Mouse (Mus musculus): ENCODE data around the gene Hnrnpl. TPM values are rescaled to one million over a fixed set of nuclear protein-coding genes. Genes with fewer than 3 reads are reported as not detected.

Gene Hnrnpl
- polyA plus RNA-seq (2012; ENCODE audit: insufficient read depth, insufficient read length, missing spikeins): 252 and 256 TPM in 2 replicates

DNA sequence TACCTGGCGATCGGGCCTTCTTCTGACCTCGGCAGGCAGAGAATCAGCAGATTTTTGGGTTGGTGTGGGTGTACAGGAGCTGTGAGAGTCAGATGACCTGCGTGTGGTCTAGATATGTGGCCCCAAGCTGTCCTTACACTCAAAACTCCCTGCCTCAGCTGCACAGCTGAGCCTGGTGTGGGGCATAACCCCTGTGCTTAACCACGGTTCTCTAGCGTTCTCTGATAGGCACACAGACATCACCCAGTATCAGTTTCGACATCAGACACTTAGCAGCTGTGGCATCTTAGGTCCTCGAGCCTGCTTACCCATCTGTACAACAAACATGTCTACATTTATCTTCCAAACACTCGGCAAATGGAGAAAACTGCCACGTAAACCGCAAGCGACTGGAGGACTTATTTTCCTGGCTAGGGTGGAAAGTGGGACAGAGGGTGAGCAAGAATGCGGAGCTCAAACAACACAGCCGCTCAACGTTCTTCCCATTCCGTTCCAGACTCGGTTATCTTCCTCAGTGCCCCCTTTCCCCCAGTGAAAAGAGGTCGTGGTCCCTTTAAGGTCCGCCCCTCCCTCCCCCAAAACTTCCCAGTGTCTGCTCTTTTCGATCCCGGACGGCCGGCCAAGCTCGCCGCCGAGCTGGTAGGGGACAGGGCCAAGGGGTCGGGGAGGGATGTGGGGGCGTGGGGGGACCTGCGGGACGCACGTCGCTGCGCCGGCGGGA lies at the start of gene Hnrnpl:
Gene Hnrnpl (plus strand): TSS at position 321 of the 721 bp plus-strand sequence.
- TF ChIP-seq POLR2A (IDR thresholded peaks at IDR 0.05; ENCODE audit: borderline replicate concordance, low read depth, low read length) (no peak), CTCF (IDR thresholded peaks at IDR 0.05; ENCODE audit: low read depth, low read length) (no peak)
- peak within 1 kb of the TSS; percentile 77 for H3K4me3 ChIP-seq (ENCODE audit: insufficient read depth, low read length)
- H3K4me1 ChIP-seq (ENCODE audit: control insufficient read depth, insufficient read depth, low read length): peaks cover 20% of the 10 kb centered on the region
- peak within 1 kb of the TSS; percentile 92 for H3K27ac ChIP-seq (ENCODE audit: insufficient read depth, low read depth, low read length)

- Histone ChIP-seq H3K4me1 (ENCODE audit: control insufficient read depth, insufficient read depth, low read length) (peaks cover 4% of the 10 kb centered on the region), H3K4me3 (ENCODE audit: insufficient read depth, low read length) (no peak overlapping the region), H3K27ac (ENCODE audit: insufficient read depth, low read depth, low read length) (no peak overlapping the region)
- TF ChIP-seq CTCF (IDR thresholded peaks at IDR 0.05; ENCODE audit: low read depth, low read length) (no peak), POLR2A (IDR thresholded peaks at IDR 0.05; ENCODE audit: borderline replicate concordance, low read depth, low read length) (no peak)
Measured at GRCm38 (mm10) chr7:28758623-28759022, 49.7 kb upstream of the Hnrnpl start.

DNA sequence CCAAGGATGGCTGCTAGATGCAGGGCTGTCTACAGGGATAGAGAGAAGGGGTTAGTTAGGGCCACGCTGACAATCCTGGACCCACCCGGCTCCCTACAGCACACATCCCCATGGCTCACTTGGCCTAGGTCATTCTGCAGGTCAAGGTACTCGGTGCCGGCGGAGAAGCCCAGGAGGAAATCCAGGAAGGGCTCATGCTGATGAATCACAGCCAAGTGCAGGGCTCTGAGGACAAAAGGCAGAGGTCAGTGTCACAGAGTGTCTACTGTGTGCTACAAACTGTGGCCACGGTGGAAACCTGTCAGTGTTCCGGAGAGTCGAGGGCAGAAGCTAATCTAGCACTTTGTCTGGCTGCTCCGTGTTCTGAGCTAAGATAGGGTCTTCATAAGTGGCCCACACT lies 46.4 kb upstream of the Hnrnpl start:
- Histone ChIP-seq H3K4me1 (ENCODE audit: control insufficient read depth, insufficient read depth, low read length) (peaks cover 5% of the 10 kb centered on the region; the same call in 1 of the 2 replicates), H3K4me3 (ENCODE audit: insufficient read depth, low read length) (no peak overlapping the region), H3K27ac (ENCODE audit: insufficient read depth, low read depth, low read length) (no peak overlapping the region)
- TF ChIP-seq POLR2A (IDR thresholded peaks at IDR 0.05; ENCODE audit: borderline replicate concordance, low read depth, low read length) (no peak), CTCF (IDR thresholded peaks at IDR 0.05; ENCODE audit: low read depth, low read length) (no peak)

- no peak for TF ChIP-seq CTCF (IDR thresholded peaks at IDR 0.05; ENCODE audit: low read depth, low read length)
- peak overlapping the region; percentile 51 for H3K27ac ChIP-seq (ENCODE audit: insufficient read depth, low read depth, low read length)
- peaks cover 11% of the 10 kb centered on the region for H3K4me1 ChIP-seq (ENCODE audit: control insufficient read depth, insufficient read depth, low read length)
- H3K4me3 ChIP-seq (ENCODE audit: insufficient read depth, low read length): peak overlapping the region; percentile 75
Measured at GRCm38 (mm10) chr7:28765211-28765610, 43.1 kb upstream of the Hnrnpl start.

- Histone ChIP-seq H3K27ac (ENCODE audit: insufficient read depth, low read depth, low read length) (peak within 1 kb of the TSS; percentile 22), H3K4me1 (ENCODE audit: control insufficient read depth, insufficient read depth, low read length) (peaks cover 11% of the 10 kb centered on the region), H3K4me3 (ENCODE audit: insufficient read depth, low read length) (peak within 1 kb of the TSS; percentile 75)
- no peak for TF ChIP-seq POLR2A (IDR thresholded peaks at IDR 0.05; ENCODE audit: borderline replicate concordance, low read depth, low read length)
- TF ChIP-seq CTCF (IDR thresholded peaks at IDR 0.05; ENCODE audit: low read depth, low read length): no peak
Measured at GRCm38 (mm10) chr7:28766173-28766879, 42.0 kb upstream of the Hnrnpl start, which contains the start of gene Sirt2. Gene Sirt2 (plus strand): TSS chr7:28766735.

- H3K4me1 ChIP-seq (ENCODE audit: control insufficient read depth, insufficient read depth, low read length): peaks cover 11% of the 10 kb centered on the region
- no peak overlapping the region for H3K27ac ChIP-seq (ENCODE audit: insufficient read depth, low read depth, low read length)
- TF ChIP-seq CTCF (IDR thresholded peaks at IDR 0.05; ENCODE audit: low read depth, low read length) (no peak), POLR2A (IDR thresholded peaks at IDR 0.05; ENCODE audit: borderline replicate concordance, low read depth, low read length) (no peak)
- peak overlapping the region; percentile 64 for H3K4me3 ChIP-seq (ENCODE audit: insufficient read depth, low read length)
Measured at GRCm38 (mm10) chr7:28766910-28767309, 41.4 kb upstream of the Hnrnpl start.

- Histone ChIP-seq H3K4me3 (ENCODE audit: insufficient read depth, low read length) (peak within 1 kb of the TSS; percentile 75), H3K27ac (ENCODE audit: insufficient read depth, low read depth, low read length) (no peak within 1 kb of the TSS), H3K4me1 (ENCODE audit: control insufficient read depth, insufficient read depth, low read length) (peaks cover 11% of the 10 kb centered on the region)
- TF ChIP-seq CTCF (IDR thresholded peaks at IDR 0.05; ENCODE audit: low read depth, low read length) (no peak), POLR2A (IDR thresholded peaks at IDR 0.05; ENCODE audit: borderline replicate concordance, low read depth, low read length) (no peak)
Measured at GRCm38 (mm10) chr7:28767462-28767965, 40.8 kb upstream of the Hnrnpl start, which contains the start of gene Nfkbib. Gene Nfkbib (minus strand): TSS chr7:28767512.

DNA sequence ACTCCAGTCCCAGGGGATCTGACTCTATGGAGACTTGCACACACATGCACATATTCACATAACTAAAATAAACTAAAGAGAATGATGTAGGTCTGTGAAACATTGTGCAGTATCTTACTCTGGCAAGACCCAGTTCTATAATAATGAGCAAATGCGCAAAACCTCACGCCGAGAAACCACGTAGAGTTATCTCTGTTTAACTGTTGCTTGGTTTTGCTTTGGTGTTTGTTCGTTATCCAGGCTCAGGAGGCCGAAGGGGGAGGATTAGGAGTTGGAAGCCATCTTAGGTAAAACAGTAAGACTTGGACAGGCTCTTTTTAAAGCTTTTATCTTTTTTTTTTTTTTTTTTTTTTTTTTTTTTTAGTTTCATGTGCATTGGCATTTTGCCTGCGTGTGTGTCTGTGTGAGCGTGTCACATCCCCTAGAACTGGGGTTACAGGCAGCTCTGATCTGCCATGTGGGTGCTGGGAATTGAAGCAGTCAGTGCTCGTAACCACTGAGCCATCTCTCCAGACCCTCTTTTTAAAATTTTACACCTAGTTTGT lies 38.9 kb upstream of the Hnrnpl start:
- Histone ChIP-seq H3K4me3 (ENCODE audit: insufficient read depth, low read length) (no peak overlapping the region), H3K27ac (ENCODE audit: insufficient read depth, low read depth, low read length) (no peak overlapping the region), H3K4me1 (ENCODE audit: control insufficient read depth, insufficient read depth, low read length) (peaks cover 11% of the 10 kb centered on the region)
- TF ChIP-seq CTCF (IDR thresholded peaks at IDR 0.05; ENCODE audit: low read depth, low read length): no peak
- TF ChIP-seq POLR2A (IDR thresholded peaks at IDR 0.05; ENCODE audit: borderline replicate concordance, low read depth, low read length): no peak

DNA sequence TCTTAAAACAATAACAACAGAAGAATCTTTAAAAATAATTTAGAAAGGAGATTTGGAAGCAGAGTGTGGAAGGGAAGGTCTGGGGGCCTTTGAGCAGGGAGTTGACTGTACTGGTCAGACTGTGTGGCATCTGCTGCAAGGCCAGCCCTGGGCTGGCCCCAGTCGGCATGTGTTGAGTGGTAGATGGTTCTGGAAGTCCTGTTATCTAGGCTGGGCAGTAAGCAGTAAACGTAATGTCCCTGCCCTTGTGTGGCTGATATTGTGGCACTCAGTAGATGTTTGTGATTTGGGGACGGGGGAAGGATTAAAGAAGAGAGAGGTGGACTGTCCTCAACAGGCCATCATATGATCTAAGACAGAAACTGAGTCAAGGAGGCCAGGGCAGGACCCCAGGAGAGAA lies 38.0 kb upstream of the Hnrnpl start:
- Histone ChIP-seq H3K27ac (ENCODE audit: insufficient read depth, low read depth, low read length) (no peak overlapping the region), H3K4me1 (ENCODE audit: control insufficient read depth, insufficient read depth, low read length) (peaks cover 6% of the 10 kb centered on the region), H3K4me3 (ENCODE audit: insufficient read depth, low read length) (no peak overlapping the region)
- no peak for TF ChIP-seq CTCF (IDR thresholded peaks at IDR 0.05; ENCODE audit: low read depth, low read length)
- TF ChIP-seq POLR2A (IDR thresholded peaks at IDR 0.05; ENCODE audit: borderline replicate concordance, low read depth, low read length): no peak

Measured in bone marrow macrophage, adult 2 months (primary cell).